Mouse (Mus musculus): ENCODE data around the gene Sept6.

- TF ChIP-seq POLR2A (IDR thresholded peaks at IDR 0.05; ENCODE audit: low read depth, low read length) (no peak), CTCF (IDR thresholded peaks at IDR 0.05; ENCODE audit: extremely low read depth, insufficient read depth, insufficient read length, insufficient replicate concordance) (no peak)
Observed at GRCm38 (mm10) chrX:36976272-36976671, 15.3 kb downstream of the Sept6 start.

Measured in spleen, adult 2 months (tissue).